Mouse (Mus musculus) intestine, embryonic 14.5 days (tissue): ENCODE measurements around the gene Arih1. TPM values are rescaled to one million over a fixed set of nuclear protein-coding genes. Genes with fewer than 3 reads are reported as not detected.
"Not testable (repeated sequence)": the region's sequence is repeated elsewhere in the genome, so short reads cannot be mapped to it uniquely, and the experiment has no call there.

ENCODE experiments used
- ATAC-seq: fragments of 200-750 bp; cut with Nextera tagmentation; replicated peaks from 2 replicates; pipeline ENCODE4 v1.8.0; 2017; ENCODE audit warnings: low read depth, moderate number of reproducible peaks, moderate TSS enrichment, moderate library complexity; ENCODE audit not compliant: low FRiP score, low TSS enrichment
- DNase-seq: peaks from one replicate; pipeline ENCODE4 v3.0.0-alpha.2; 2018; ENCODE audit warnings: low spot score
- H3K27ac ChIP-seq: fragments of 300-500 bp; sonication (generic); 2 replicates; pipeline ENCODE4 v1.5.1; 2014; ENCODE audit warnings: low read depth, mild to moderate bottlenecking, control low read depth
- H3K27me3 ChIP-seq: fragments of 300-500 bp; sonication (generic); replicated peaks from 2 replicates; pipeline ENCODE4 v1.6.1; 2014; ENCODE audit warnings: low read length, control low read depth; ENCODE audit not compliant: control insufficient read depth, insufficient read depth
- H3K36me3 ChIP-seq: fragments of 300-500 bp; sonication (generic); 2 replicates; pipeline ENCODE4 v1.6.1; 2014; ENCODE audit warnings: low read length, control low read depth; ENCODE audit not compliant: control insufficient read depth, insufficient read depth
- H3K4me1 ChIP-seq: fragments of 300-500 bp; sonication (generic); replicated peaks from 2 replicates; pipeline ENCODE4 v1.6.1; 2014; ENCODE audit warnings: low read length, control low read depth, mixed read lengths; ENCODE audit not compliant: control insufficient read depth, insufficient read depth
- H3K4me2 ChIP-seq: fragments of 300-500 bp; sonication (generic); 2 replicates; pipeline ENCODE4 v1.6.1; 2014; ENCODE audit warnings: low read length
- H3K4me3 ChIP-seq: fragments of 300-500 bp; sonication (generic); 2 replicates; pipeline ENCODE4 v1.5.1; 2014; ENCODE audit warnings: low read depth, low read length, control low read depth, mixed read lengths
- H3K9ac ChIP-seq: fragments of 300-500 bp; sonication (generic); 2 replicates; pipeline ENCODE4 v1.6.1; 2014; ENCODE audit warnings: mild to moderate bottlenecking, low read length
- H3K9me3 ChIP-seq: fragments of 300-500 bp; sonication (generic); 2 replicates; pipeline ENCODE4 v1.6.1; 2016; ENCODE audit warnings: low read length, control low read depth; ENCODE audit not compliant: control insufficient read depth
- WGBS: fragments of 180-500 bp; shearing (Covaris S2); extraction: QIAGEN DNeasy Blood & Tissue Kit; methylation state at CpG from one replicate; pipeline ENCODE4 v1.1.7; 2014; 5-methylcytosine and 5-hydroxymethylcytosine counted together
- polyA plus RNA-seq: library from polyadenylated mRNA; unstranded; fragments of >200 nt; fragmentation: Nextera tagmentation; extraction: Ambion mirVana; gene quantifications from 2 replicates; pipeline ENCODE4 v1.2.1, GENCODE M21; 2014

The Arih1 gene
- polyA plus RNA-seq, 1 experiment from 2014 or later, result 18.3 TPM

- Histone ChIP-seq H3K4me3 (no peak overlapping the region), H3K9me3 (peaks cover 5% of the 10 kb centered on the region; the same call in 1 of the 2 replicates), H3K9ac (no peak overlapping the region), H3K4me2 (no peak overlapping the region), H3K36me3 (no peaks in the 10 kb centered on the region), H3K4me1 (no peaks in the 10 kb centered on the region), H3K27ac (no peak overlapping the region), H3K27me3 (no peaks in the 10 kb centered on the region)
- ATAC-seq, result no peak
- WGBS, result 89% methylated on average over 9 of the region's 9 CpGs
- no peak for DNase-seq
These were observed 116.8 kb downstream of the Arih1 start for GRCm38 (mm10) chr9:59369646-59370045.

- no peaks in the 10 kb centered on the region for H3K36me3 ChIP-seq
- no peak overlapping the region for H3K9ac ChIP-seq
- 84% methylated on average over 5 of the region's 5 CpGs for WGBS
These were observed 117.2 kb downstream of the Arih1 start for GRCm38 (mm10) chr9:59369220-59369619.

GRCm38 (mm10) chr9:59360487-59360886 lies 125.9 kb downstream of the Arih1 start:
- WGBS, result 57% methylated on average over 1 of the region's 3 CpGs
- H3K27me3 ChIP-seq, H3K4me1 ChIP-seq, DNase-seq, H3K4me2 ChIP-seq, H3K9ac ChIP-seq, ATAC-seq, H3K27ac ChIP-seq, H3K9me3 ChIP-seq, H3K4me3 ChIP-seq, H3K36me3 ChIP-seq: not testable (repeated sequence)

More at GRCm38 (mm10) chr9:59369220-59369619, 117.2 kb downstream of the Arih1 start:
- ATAC-seq (no peak), DNase-seq (no peak)
- H3K27me3 ChIP-seq, result no peaks in the 10 kb centered on the region
- H3K4me3 ChIP-seq, result no peak overlapping the region
- H3K9me3 ChIP-seq, result peaks cover 5% of the 10 kb centered on the region; the same call in 1 of the 2 replicates
- no peak overlapping the region for H3K4me2 ChIP-seq
- no peaks in the 10 kb centered on the region for H3K4me1 ChIP-seq
- H3K27ac ChIP-seq, result no peak overlapping the region

GRCm38 (mm10) chr9:59358041-59358440 lies 128.4 kb downstream of the Arih1 start:
- 47% methylated on average over 1 of the region's 1 CpGs for WGBS
- not testable (repeated sequence) for H3K27me3 ChIP-seq, ATAC-seq

GRCm38 (mm10) chr9:59353253-59353639 lies 133.2 kb downstream of the Arih1 start, which contains the start of gene Bbs4:
Bbs4 (minus strand) TSS chr9:59353508.
- Histone ChIP-seq H3K9me3 (no peaks in the 10 kb centered on the region), H3K9ac (peak within 1 kb of the TSS; percentile 55), H3K27ac (peak within 1 kb of the TSS; percentile 22), H3K4me2 (peak within 1 kb of the TSS; percentile 71), H3K27me3 (no peaks in the 10 kb centered on the region), H3K36me3 (no peaks in the 10 kb centered on the region), H3K4me3 (peak within 1 kb of the TSS; percentile 45), H3K4me1 (no peaks in the 10 kb centered on the region)
- ATAC-seq (peak; percentile 91), DNase-seq (peak; percentile 93)
- WGBS, result under 1% methylated on average over 30 of the region's 32 CpGs

More at GRCm38 (mm10) chr9:59358041-59358440, 128.4 kb downstream of the Arih1 start:
- H3K9me3 ChIP-seq, H3K36me3 ChIP-seq, H3K4me1 ChIP-seq, H3K4me3 ChIP-seq, H3K4me2 ChIP-seq, H3K9ac ChIP-seq, H3K27ac ChIP-seq, DNase-seq: not testable (repeated sequence)

- peak overlapping the region; percentile 45 for H3K4me3 ChIP-seq
- H3K4me1 ChIP-seq, result no peaks in the 10 kb centered on the region
- no peaks in the 10 kb centered on the region for H3K27me3 ChIP-seq
- WGBS, result 8% methylated on average over 15 of the region's 15 CpGs
- H3K9ac ChIP-seq, result peak overlapping the region; percentile 55
- ATAC-seq (no peak; the same call in 1 of the 2 replicates), DNase-seq (no peak)
- no peaks in the 10 kb centered on the region for H3K9me3 ChIP-seq
- H3K4me2 ChIP-seq, result peak overlapping the region; percentile 71
- H3K36me3 ChIP-seq, result no peaks in the 10 kb centered on the region
- peak overlapping the region; percentile 22 for H3K27ac ChIP-seq
These were observed 133.7 kb downstream of the Arih1 start for GRCm38 (mm10) chr9:59352586-59353252.

- Histone ChIP-seq H3K27me3 (no peaks in the 10 kb centered on the region), H3K9me3 (no peaks in the 10 kb centered on the region), H3K4me2 (no peak overlapping the region), H3K4me1 (no peaks in the 10 kb centered on the region), H3K27ac (no peak overlapping the region), H3K36me3 (no peaks in the 10 kb centered on the region), H3K4me3 (no peak overlapping the region), H3K9ac (no peak overlapping the region)
- no peak for ATAC-seq
- DNase-seq, result no peak
- 61% methylated on average over 2 of the region's 2 CpGs for WGBS
These were observed 140.2 kb downstream of the Arih1 start for GRCm38 (mm10) chr9:59346176-59346575.

GRCm38 (mm10) chr9:59340002-59340401 lies 146.4 kb downstream of the Arih1 start:
- Histone ChIP-seq H3K9ac (no peak overlapping the region), H3K36me3 (0 out of 2 replicates have a peak, but pooled peaks cover 3% of the 10 kb centered on the region), H3K27me3 (no peaks in the 10 kb centered on the region), H3K4me3 (no peak overlapping the region), H3K4me1 (no peaks in the 10 kb centered on the region), H3K4me2 (no peak overlapping the region), H3K9me3 (no peaks in the 10 kb centered on the region), H3K27ac (no peak overlapping the region)
- 89% methylated on average over 9 of the region's 9 CpGs for WGBS
- DNase-seq (no peak), ATAC-seq (no peak)

GRCm38 (mm10) chr9:59339107-59339506 lies 147.3 kb downstream of the Arih1 start:
- no peaks in the 10 kb centered on the region for H3K9me3 ChIP-seq
- no peak overlapping the region for H3K27ac ChIP-seq
- no peaks in the 10 kb centered on the region for H3K27me3 ChIP-seq
- ATAC-seq, result no peak
- DNase-seq, result no peak
- no peak overlapping the region for H3K4me3 ChIP-seq
- H3K9ac ChIP-seq, result no peak overlapping the region
- no peak overlapping the region for H3K4me2 ChIP-seq
- no peaks in the 10 kb centered on the region for H3K4me1 ChIP-seq
- 45% methylated on average over 5 of the region's 5 CpGs for WGBS
- 0 out of 2 replicates have a peak, but pooled peaks cover 3% of the 10 kb centered on the region for H3K36me3 ChIP-seq
